Mouse (Mus musculus) left cerebral cortex, postnatal 14 days (tissue): ENCODE results near the gene Psmd12. TPM values are rescaled to one million over a fixed set of nuclear protein-coding genes. Genes with fewer than 3 reads are reported as not detected.

Source experiments
- DNase-seq, 2 experiments: peaks; one replicate each; pipeline ENCODE4 v3.0.0; 2021 to 2022; ENCODE audit warnings: low spot score in 2 of 2, mixed read lengths in 1 of 2
- intact Hi-C: fragments of 180-260 bp; cut with DNase I; formaldehyde crosslinking; loops from one replicate; pipeline ENCODE4 v1.15.1; 2025
- total RNA-seq, 2 experiments: library from RNA; stranded (reverse); gene quantifications; 2 replicates each; pipeline ENCODE4 v1.2.3; 2021

Gene Psmd12
- total RNA-seq, 2 experiments from 2014 or later: 71.8 to 73.6 TPM

GRCm38 (mm10) chr11:107458286-107458685, 21.0 kb upstream of the Psmd12 start:
- intact Hi-C loops: no loop called here
- DNase-seq: no peak

DNA sequence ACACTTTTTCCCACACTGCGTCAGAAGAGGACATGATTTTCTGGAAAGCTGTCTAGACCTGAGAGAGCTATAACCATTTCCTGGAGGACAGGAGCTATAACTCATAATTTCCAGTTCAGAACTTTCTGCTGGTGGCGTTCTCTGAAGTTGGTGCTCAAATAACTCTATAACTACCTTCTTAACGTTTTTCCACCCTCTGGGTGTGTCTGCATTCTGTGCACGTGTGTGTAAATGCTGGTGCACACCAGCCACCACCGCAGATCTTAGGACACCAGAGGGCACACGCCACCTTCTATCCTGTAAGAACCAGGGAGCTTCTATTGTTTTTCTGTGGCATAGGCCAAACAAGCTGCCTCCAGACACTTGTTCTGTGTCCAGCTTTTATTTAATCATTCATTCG, 20.3 kb upstream of the Psmd12 start:
- intact Hi-C loops: no loop called here
- DNase-seq: no peak

DNA sequence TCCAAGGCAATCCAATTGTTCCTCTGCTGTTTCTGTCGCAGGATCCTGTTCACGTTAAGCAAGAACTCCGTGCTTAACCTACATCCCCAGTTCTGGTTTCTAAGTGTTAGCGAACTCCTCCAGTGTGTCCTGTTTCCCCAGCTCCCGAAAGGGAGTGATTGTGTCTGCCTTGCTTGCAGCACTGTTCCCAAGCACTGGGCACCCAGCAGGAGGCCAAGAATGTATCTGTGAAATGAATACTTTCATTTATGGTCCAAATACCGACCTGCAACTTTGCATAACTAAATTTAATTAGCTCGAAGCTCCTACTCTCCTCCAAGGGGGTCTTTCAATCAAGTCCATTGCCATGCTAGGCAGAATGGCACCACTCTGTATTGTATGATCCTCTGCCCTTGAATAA, 19.5 kb upstream of the Psmd12 start:
- no peak for DNase-seq
- intact Hi-C loops: no loop called here

DNA sequence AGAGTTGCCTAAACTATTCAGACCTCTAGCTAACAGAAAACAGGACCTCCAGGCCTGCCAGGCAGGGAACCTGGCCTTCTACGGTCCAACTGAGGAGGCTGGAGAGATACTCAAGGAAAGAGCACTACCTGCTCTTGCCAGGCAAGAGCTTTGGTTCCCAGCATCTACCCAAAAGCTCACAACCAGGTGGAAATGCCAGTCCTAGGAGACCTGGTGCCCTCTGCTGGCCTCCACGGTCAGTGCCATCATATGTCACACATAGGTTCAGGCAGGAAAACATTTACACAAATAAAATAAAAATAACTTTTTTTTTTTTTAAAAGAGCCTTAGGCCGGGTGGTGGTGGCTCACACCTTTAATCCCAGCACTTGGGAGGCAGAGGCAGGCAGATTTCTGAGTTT, 16.8 kb upstream of the Psmd12 start:
- intact Hi-C loops: no loop called here
- DNase-seq: no peak

DNA sequence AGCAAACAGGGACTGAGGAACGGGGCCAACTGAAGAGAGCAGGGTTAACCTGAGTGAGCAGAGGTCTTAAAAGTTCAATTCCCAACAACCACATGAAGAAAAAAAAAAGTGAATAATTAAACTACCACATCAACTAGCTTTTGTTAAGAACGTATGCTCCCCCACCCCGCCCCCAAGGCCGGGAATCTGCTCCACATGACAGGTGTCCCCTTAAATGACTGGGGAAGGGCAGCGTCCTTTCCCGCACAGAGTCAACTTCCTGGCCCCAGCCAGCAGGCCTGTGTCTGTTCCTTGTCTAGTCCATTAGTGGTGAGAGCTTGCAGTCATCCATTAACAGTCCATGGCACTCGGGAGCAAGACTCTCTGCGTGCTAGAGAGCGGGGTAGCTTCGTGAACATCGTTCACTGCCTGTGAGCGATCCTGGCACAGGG, 16.0 kb upstream of the Psmd12 start:
- DNase-seq: no peak
- intact Hi-C loops: no loop called here

DNA sequence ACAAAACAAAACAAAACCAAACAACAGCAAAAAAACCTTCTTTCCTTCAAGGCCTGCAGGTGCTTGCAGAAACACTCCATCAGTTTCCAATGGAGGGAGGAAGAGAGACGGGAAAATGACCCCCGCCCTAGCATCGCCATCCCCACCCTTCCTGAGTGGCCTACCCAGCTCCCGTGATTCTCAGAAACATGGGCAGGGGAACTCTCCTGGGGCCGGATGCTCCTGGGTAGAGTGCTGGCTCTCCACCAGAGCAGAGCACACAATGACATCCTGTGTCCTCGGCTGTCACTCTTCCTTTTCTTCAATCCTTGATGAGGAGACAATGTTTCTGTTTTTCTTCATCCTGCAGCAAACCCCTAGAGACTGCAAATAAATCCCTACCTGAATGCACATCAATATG, 15.1 kb upstream of the Psmd12 start:
- DNase-seq: no peak
- intact Hi-C loops: no loop called here

- intact Hi-C loops: loop anchor here (5.0 kb wide), 3 partner anchors 43 to 138 kb away; no protein-coding TSS in a partner anchor
- no peak for DNase-seq
These were observed 14.2 kb upstream of the Psmd12 start for GRCm38 (mm10) chr11:107465041-107465440.

GRCm38 (mm10) chr11:107465969-107466368, 13.3 kb upstream of the Psmd12 start:
- intact Hi-C loops: loop anchor here (5.0 kb wide), 3 partner anchors 44 to 139 kb away; no protein-coding TSS in a partner anchor

GRCm38 (mm10) chr11:107466611-107467391, 12.5 kb upstream of the Psmd12 start:
- intact Hi-C loops: loop anchor here (5.0 kb wide), 3 partner anchors 44 to 140 kb away; no protein-coding TSS in a partner anchor

More at GRCm38 (mm10) chr11:107465969-107466368, 13.3 kb upstream of the Psmd12 start:
- DNase-seq: no peak

DNA sequence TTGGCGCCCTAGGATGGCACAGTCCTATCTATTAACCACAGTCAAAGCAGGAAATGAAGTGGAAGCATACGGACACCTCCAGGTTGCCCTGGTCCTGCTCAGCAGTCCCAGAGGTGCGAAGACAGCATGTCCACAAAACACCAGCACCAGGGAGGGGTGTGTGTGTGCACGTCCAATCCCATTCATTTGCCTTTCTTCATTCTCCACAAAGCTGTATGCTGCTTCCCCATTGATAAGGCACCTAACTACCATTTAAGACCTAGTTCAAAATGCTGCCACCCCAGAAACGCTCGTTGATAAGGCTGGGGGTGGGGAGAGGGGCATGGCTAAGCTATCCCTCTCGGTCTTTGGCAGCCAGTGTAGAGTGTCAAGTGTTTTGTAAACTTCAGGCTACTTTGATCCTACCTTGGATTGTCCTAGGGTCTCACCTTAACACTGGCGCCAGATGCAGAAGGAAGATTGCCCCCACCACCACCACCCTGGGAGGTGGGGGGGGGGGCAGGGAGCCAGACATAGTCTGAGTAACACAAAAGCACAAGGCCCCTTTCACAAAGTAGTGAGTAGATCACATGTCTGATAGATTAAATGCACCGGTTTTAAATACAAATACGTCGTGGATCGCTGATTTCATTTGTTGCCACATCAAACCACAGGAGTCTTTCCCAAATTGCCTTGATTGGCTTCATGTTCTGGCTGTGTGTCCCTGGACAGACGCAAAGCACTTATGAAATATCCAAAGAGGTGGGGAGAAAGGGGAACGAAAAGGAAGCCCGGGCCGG, 10.8 kb upstream of the Psmd12 start:
- peak in 1 of 2 experiments; percentile 7 for DNase-seq
- intact Hi-C loops: loop anchor here (2.0 to 5.0 kb wide), 5 partner anchors 46 to 256 kb away; no protein-coding TSS in a partner anchor

More at GRCm38 (mm10) chr11:107466611-107467391, 12.5 kb upstream of the Psmd12 start:
- DNase-seq: no peak

DNA sequence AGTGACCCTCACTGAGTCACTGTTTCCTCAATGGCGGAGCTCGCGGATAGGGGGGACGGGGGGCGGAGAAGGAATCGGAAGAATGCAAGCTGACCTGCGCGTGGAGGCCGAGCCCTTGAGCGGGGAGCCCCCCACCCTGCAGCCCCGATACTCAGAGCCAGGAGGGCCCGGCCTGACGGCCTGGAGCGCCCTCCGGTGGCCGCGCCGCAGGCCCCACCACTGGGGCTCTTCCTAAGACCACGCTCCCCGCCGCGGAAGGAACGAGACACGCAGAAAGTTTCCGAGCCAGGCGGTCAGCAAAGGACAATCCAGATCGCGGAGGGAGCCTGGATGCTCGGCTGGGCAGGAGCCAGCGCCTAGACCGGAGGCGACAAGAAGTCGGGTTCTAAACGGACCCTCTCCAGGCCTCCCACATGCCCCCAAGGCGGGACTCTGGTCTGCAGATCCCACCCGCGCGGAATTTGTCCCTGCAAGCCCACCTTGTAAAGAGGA, 10.2 kb upstream of the Psmd12 start:
- intact Hi-C loops: loop anchor here (2.0 to 5.0 kb wide), 5 partner anchors 47 to 256 kb away; no protein-coding TSS in a partner anchor
- peak; percentile 74 to 80 for DNase-seq

GRCm38 (mm10) chr11:107469523-107470371, 9.5 kb upstream of the Psmd12 start:
- intact Hi-C loops: loop anchor here (2.0 to 5.0 kb wide), 6 partner anchors 47 to 282 kb away; partner anchors contain the start of gene Nol11

GRCm38 (mm10) chr11:107470521-107471041, 8.7 kb upstream of the Psmd12 start, which contains the start of gene Pitpnc1:
Pitpnc1 (minus strand) TSS chr11:107470699.
- intact Hi-C loops: loop anchor here (5.0 kb wide), 1 partner anchor 283 kb away; the partner anchor contains the start of gene Nol11
- peak; percentile 87 to 89 for DNase-seq

More at GRCm38 (mm10) chr11:107469523-107470371, 9.5 kb upstream of the Psmd12 start:
- peak; percentile 40 to 61 for DNase-seq

- no peak for DNase-seq
- intact Hi-C loops: loop anchor here (5.0 kb wide), 1 partner anchor 284 kb away; the partner anchor contains the start of gene Nol11
These were observed 8.1 kb upstream of the Psmd12 start for GRCm38 (mm10) chr11:107471071-107471720.

GRCm38 (mm10) chr11:107472304-107472703, 7.0 kb upstream of the Psmd12 start:
- intact Hi-C loops: loop anchor here (5.0 kb wide), 1 partner anchor 285 kb away; the partner anchor contains the start of gene Nol11

GRCm38 (mm10) chr11:107473137-107473820, 6.0 kb upstream of the Psmd12 start:
- peak; percentile 67 to 70 for DNase-seq
- intact Hi-C loops: loop anchor here (5.0 kb wide), 1 partner anchor 286 kb away; the partner anchor contains the start of gene Nol11

More at GRCm38 (mm10) chr11:107472304-107472703, 7.0 kb upstream of the Psmd12 start:
- no peak for DNase-seq

- intact Hi-C loops: no loop called here
- DNase-seq: no peak
These were observed 549 bp downstream of the Psmd12 start for GRCm38 (mm10) chr11:107479862-107480203.
